Mouse (Mus musculus) activated CD4-positive, CD25-positive, alpha-beta regulatory T cell, adult 4 months (primary cell): Measurements from ENCODE around the gene Fbxo6. TPM values are rescaled to one million over a fixed set of nuclear protein-coding genes. Genes with fewer than 3 reads are reported as not detected.

Source experiments
- ATAC-seq: one replicate; pipeline ENCODE4 v1.8.0; 2017
- polyA plus RNA-seq, 2 experiments: library from polyadenylated mRNA; unstranded; fragments of 100-300 nt; shearing (Covaris generic); gene quantifications; one replicate each; pipeline ENCODE4 v1.2.1; 2017

The Fbxo6 gene
- polyA plus RNA-seq, 2 experiments from 2014 or later: 48.2 to 57.2 TPM

GRCm38 (mm10) chr4:148160436-148161390 is 8.8 kb upstream of the Fbxo6 start, which contains the start of the genes Fbxo44 and Fbxo2:
TSS of gene Fbxo44 (minus strand) at chr4:148160482.
TSS of gene Fbxo2 (plus strand) at chr4:148160621.
- ATAC-seq: peak; percentile 17

- ATAC-seq: peak; percentile 78
These were observed 7.8 kb upstream of the Fbxo6 start for GRCm38 (mm10) chr4:148159544-148160435.

GRCm38 (mm10) chr4:148158436-148159348 is 6.8 kb upstream of the Fbxo6 start:
- no peak for ATAC-seq

- ATAC-seq: no peak
These were observed 3.0 kb upstream of the Fbxo6 start for GRCm38 (mm10) chr4:148154982-148155381.

- ATAC-seq: no peak
These were observed 2.1 kb upstream of the Fbxo6 start for GRCm38 (mm10) chr4:148154006-148154405.

GRCm38 (mm10) chr4:148152547-148152946 is 607 bp upstream of the Fbxo6 start:
- ATAC-seq: no peak

- no peak for ATAC-seq
These were observed 1.0 kb downstream of the Fbxo6 start for GRCm38 (mm10) chr4:148150953-148151266.

GRCm38 (mm10) chr4:148150242-148150641 is 1.7 kb downstream of the Fbxo6 start:
- ATAC-seq: no peak

GRCm38 (mm10) chr4:148149540-148149939 is 2.4 kb downstream of the Fbxo6 start:
- ATAC-seq: no peak

GRCm38 (mm10) chr4:148147714-148148113 is 4.2 kb downstream of the Fbxo6 start:
- no peak for ATAC-seq

- no peak for ATAC-seq
These were observed 8.2 kb downstream of the Fbxo6 start for GRCm38 (mm10) chr4:148143721-148144120.

GRCm38 (mm10) chr4:148140098-148141011 is 11.6 kb downstream of the Fbxo6 start:
- peak; percentile 87 for ATAC-seq

GRCm38 (mm10) chr4:148139767-148140097 is 12.2 kb downstream of the Fbxo6 start:
- peak; percentile 26 for ATAC-seq

- ATAC-seq: no peak
These were observed 14.4 kb downstream of the Fbxo6 start for GRCm38 (mm10) chr4:148137503-148137902.

GRCm38 (mm10) chr4:148134988-148135387 is 17.0 kb downstream of the Fbxo6 start:
- ATAC-seq: no peak

- no peak for ATAC-seq
These were observed 20.4 kb downstream of the Fbxo6 start for GRCm38 (mm10) chr4:148131497-148132081.

- ATAC-seq: no peak
These were observed 21.2 kb downstream of the Fbxo6 start, which contains the start of gene Draxin for GRCm38 (mm10) chr4:148130561-148131413. TSS of gene Draxin (minus strand) at chr4:148130698.

GRCm38 (mm10) chr4:148130133-148130532 is 21.8 kb downstream of the Fbxo6 start, which contains the start of gene Mad2l2:
TSS of gene Mad2l2 (plus strand) at chr4:148130384.
- no peak for ATAC-seq

GRCm38 (mm10) chr4:148128672-148129071 is 23.3 kb downstream of the Fbxo6 start:
- ATAC-seq: no peak

- ATAC-seq: no peak
These were observed 23.7 kb downstream of the Fbxo6 start for GRCm38 (mm10) chr4:148128241-148128640.
